Mouse (Mus musculus) c-Kit-positive CD71-negative TER-119-negative erythroid progenitor cells, embryonic 14.5 days (primary cell): ENCODE results near the gene Psrc1.

Source experiments
- DNase-seq: peaks from one replicate; pipeline ENCODE4 v3.0.0-alpha.2; 2013; ENCODE audit warnings: low read depth

Gene Psrc1

DNA sequence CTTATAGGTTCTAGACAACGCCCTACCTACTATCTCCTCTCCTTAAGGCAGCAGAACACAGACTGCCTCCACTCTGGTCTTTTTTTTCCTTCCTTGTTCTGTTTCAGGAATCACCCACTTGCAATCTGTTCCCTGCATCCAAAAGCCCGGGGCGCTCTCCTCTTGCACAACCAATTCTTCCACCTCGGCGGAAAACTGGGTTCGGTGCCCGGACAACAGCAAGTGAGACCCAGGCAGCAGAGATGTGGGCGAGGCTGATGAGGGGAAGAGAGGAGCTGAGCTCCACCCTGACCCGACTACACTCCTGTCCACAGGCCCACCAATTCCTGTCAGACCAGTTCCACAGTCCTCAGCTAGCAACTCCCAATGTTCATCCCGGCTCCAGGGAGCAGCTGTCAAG, 2.5 kb downstream of the Psrc1 start:
- DNase-seq, result no peak

- peak; percentile 99 for DNase-seq
Measured at GRCm38 (mm10) chr3:108389111-108389545, 5.5 kb downstream of the Psrc1 start.

DNA sequence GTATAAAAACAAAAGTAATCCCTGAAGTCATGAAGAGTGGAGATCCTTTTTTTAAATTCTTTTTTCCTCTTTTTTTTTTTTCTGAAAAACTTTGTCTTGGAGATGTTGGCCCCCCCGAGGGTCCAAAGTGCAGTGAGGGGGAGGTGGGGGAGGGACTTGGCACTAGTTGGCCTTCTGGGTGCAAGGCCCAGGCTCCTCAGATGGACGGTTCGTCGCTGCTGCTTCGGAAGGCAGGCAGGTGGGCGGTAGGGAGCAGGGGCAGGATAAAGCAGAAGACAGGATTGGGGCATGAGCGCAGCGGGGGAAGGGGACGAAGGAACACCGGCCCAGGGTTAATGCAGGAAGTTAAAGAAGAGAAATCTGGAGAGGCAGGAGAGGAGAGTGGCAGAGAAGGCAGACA, 8.7 kb downstream of the Psrc1 start:
- no peak for DNase-seq

DNA sequence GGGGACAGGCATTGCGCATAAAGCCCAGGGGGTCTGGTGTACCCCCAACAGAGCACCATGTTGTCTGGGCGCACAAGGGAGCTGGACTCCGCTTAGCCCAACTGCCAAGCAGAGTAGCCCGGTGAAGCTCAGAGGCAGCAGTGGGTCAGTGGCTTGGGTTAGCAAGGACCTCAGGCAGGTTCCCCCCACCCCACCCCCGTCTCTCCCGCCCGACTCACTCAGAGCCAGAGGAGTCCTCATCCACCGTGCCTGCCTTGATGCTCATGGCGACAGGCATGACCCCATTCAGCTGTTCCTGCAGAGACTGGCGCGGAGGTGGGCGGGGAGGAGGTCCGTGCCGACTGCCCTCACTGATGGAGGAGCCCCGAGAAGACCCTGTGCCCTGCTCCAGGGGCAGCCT, 9.2 kb downstream of the Psrc1 start:
- DNase-seq, result no peak

DNA sequence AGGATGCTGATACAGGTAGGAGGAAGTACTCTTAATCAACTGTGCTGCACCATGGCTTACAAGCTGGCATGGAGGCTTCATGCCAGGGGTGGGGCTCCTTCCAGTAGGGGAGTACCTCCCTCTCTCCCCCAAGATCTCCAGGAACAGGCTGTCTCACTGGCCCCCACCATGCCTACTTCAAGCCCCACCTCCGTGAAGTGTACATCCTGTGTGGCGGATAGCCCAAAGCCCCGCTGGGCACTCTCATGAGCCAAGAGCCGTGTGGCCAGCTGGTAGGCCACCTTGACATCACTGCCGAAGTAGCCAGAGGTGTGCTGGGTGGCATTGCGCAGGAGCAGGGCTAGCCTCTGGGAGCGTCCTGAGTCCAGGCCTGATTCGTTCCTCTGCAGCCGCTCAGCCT, 14.6 kb downstream of the Psrc1 start:
- DNase-seq, result no peak

DNA sequence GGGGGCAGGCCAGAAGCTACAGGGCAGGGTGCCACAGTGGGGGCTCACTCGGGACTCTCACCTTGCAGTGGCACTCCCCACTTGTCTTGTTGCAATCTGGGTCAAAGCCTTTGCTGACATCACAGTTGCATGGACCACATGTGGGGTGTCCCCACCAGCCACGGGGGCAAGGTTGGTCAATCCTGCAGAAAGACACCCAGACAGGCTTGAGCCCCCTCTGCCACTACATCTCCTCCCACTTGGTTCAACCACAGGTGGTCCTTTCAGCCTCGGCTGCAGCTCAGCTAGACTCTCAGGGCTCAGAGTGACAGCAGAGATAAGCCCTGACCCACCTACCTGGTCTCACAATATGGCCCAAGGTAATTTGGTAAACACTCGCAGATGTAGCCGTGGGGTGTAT, 16.8 kb downstream of the Psrc1 start:
- DNase-seq, result no peak

- peak; percentile 78 for DNase-seq
Measured at GRCm38 (mm10) chr3:108401692-108402527, 18.3 kb downstream of the Psrc1 start.

- DNase-seq, result no peak
Measured at GRCm38 (mm10) chr3:108402528-108402920, 18.9 kb downstream of the Psrc1 start.

- no peak for DNase-seq
Measured at GRCm38 (mm10) chr3:108405536-108406305, 22.1 kb downstream of the Psrc1 start.

- no peak for DNase-seq
Measured at GRCm38 (mm10) chr3:108406306-108406885, 22.8 kb downstream of the Psrc1 start.

- no peak for DNase-seq
Measured at GRCm38 (mm10) chr3:108408517-108409008, 24.9 kb downstream of the Psrc1 start.

DNA sequence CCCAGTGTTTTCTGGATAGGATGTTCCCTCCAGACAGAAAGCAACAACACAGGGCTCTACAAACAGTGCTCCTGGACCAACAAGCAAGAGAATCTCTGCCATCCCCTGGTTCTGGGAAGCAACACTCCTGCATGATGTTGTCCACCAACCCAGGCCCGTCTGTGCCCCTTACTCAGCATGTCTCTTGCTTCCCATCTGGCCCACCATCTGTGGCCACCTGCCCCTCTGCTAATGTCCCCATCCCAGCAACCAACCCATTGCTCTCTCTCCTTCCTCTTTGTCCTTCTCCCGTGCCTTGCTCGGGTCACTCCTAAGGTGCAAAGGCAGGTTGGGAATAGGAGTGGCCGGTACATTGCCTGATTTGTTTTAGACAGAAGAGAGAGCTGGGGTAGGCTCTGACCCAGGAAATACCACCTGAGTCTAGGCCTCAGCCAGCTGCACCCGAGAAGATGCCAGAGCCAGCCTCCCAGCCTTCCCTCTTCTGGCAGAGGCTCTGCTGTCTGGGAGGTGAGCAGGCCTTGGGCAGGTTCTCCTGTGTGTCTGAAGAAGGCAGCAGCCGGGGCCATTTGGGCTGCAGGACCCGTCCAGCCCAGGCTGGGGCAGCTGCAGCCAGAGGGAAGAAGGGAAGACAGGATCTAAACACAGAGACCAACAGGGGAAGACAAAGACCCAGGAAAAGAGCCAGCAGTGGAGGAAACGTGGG, 26.2 kb downstream of the Psrc1 start:
- DNase-seq, result no peak

GRCm38 (mm10) chr3:108410359-108410714, 26.7 kb downstream of the Psrc1 start:
- no peak for DNase-seq

- DNase-seq, result no peak
Measured at GRCm38 (mm10) chr3:108411026-108411753, 27.6 kb downstream of the Psrc1 start.

- DNase-seq, result no peak
Measured at GRCm38 (mm10) chr3:108411754-108412121, 28.1 kb downstream of the Psrc1 start.

DNA sequence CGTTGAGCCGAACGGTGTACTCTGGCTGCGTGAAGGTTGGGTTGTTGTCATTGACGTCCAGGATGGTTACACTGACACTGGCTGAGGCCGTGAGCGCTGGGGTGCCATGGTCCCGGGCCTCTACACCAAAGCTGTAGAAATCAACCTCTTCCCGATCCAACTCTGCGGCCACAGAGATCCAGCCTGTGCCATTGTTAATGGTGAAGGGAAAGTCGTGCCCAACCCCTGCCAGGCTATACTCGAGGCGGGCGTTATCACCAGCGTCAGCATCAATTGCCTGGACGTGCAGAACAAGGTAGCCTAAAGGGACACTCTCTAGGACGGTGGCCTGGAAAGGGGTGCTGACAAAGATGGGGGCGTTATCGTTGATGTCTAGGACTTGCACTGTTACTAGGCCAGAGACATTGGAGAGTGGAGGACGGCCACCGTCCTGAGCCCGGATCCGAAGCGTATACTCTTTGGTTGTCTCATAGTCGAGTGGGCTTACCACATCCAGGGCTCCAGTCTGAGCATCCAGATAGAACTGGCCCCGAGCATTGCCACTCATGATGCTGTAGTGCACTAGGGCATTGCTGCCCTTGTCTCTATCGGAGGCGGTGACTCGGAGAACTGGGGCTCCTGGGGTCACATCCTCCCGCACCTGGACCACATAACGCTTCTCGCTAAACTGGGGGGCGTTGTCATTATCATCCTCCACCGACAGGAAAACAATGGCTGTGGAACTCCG, 30.2 kb downstream of the Psrc1 start:
- DNase-seq, result no peak

- no peak for DNase-seq
Measured at GRCm38 (mm10) chr3:108414857-108415830, 31.5 kb downstream of the Psrc1 start, which contains the start of gene Celsr2. Gene Celsr2, minus strand, starts transcription at chr3:108415552.

DNA sequence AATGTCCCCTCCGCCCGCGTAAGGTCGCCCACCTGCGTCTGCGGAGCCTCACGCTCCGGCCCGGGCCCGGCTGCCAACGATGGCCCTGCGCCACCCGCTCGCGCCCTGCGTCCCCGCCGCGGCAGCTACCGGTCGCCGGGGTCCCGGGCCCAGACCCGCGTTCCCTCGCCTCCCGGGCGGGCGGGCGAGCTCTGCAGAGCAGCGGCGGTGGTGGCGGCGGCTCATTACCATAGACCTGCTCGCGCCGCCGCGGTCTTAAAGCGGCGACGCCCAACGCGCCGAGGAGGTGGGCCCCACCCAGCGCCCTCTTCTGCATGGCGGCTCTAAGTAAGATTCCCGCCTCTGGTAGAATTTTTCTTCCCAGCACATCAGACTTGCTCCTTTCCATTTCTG, 32.2 kb downstream of the Psrc1 start:
- peak; percentile 34 for DNase-seq

DNA sequence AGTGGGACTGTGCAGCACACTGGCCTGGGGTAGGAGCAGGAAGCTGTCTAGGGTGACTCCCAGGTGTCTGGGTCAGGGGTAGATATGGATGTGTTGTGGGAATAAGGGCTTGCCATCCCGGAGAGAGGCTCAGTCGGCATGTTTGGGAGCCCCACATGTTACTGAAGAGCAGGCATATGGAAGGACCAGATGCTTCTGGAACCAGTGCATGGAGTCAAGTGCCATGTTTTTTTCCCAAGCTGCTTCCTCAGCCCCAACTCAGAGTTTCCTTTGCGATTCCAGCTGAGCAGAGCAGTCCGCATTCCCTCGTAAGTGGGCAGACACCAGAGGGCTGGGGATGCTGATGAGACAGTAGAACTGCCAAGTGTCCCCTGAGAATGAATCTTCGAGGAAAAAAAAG, 39.4 kb downstream of the Psrc1 start:
- no peak for DNase-seq
